In genomic region chr9:117872387-117873081, GRCm38 (mm10) we compare ENCODE assay signal across 8 mouse cellular contexts.
DNase-seq lines count a peak whose midpoint lies in the region; ATAC-seq and TF ChIP-seq lines count a peak whose summit lies in the region.

No protein-coding gene starts in this region.

- TF ChIP-seq POLR2A in thymus, adult 2 months (IDR thresholded peaks at IDR 0.05; ENCODE audit: control insufficient read depth, extremely low read depth, insufficient read depth, low read length, poor library complexity) = no peak

- under 1% methylated on average over 54 of the region's 70 CpGs for WGBS in intestine, postnatal 0 days
- WGBS in lung, embryonic 16.5 days = under 1% methylated on average over 67 of the region's 70 CpGs
- 3% methylated on average over 69 of the region's 70 CpGs for WGBS in thymus, adult 2 months

- no peaks in the 10 kb centered on the region for H3K36me3 ChIP-seq in intestine, postnatal 0 days (ENCODE audit: control insufficient read depth, insufficient read depth)
- no peaks in the 10 kb centered on the region for H3K36me3 ChIP-seq in lung, embryonic 16.5 days (ENCODE audit: control insufficient read depth, insufficient read depth, low read length)
- H3K36me3 ChIP-seq in thymus, adult 2 months (ENCODE audit: control insufficient read depth, insufficient read depth, low read length) = no peaks in the 10 kb centered on the region

- H3K4me2 ChIP-seq in intestine, postnatal 0 days (replicated peaks; ENCODE audit: low read depth) = peak overlapping the region; percentile 74
- H3K4me2 ChIP-seq in lung, embryonic 16.5 days (ENCODE audit: low read depth, low read length) = peak overlapping the region; percentile 98

- no peak overlapping the region for H3K27ac ChIP-seq in intestine, postnatal 0 days (ENCODE audit: low read depth, low read length)
- 0 out of 2 replicates have a peak overlapping the region, but pooled peaks have one; percentile 17 for H3K27ac ChIP-seq in lung, embryonic 16.5 days (ENCODE audit: low read length)
- no peak overlapping the region for H3K27ac ChIP-seq in thymus, adult 2 months (ENCODE audit: control insufficient read depth, insufficient read depth, low read length)

- DNase-seq in layer of hippocampus, adult 18-20 months (ENCODE audit: low spot score in 2 of 2) = peak; percentile 5 to 17
- no peak for DNase-seq in layer of hippocampus, adult 9-10 months (ENCODE audit: low spot score)
- peak; percentile 73 to 77 for DNase-seq in cerebellum, postnatal 10 days
- peak; percentile 19 to 47 for DNase-seq in frontal cortex, postnatal 10 days (ENCODE audit: low spot score in 2 of 2)
- peak; percentile 14 for DNase-seq in retina, postnatal 7 days (ENCODE audit: low read depth, low spot score)
- no peak for DNase-seq in thymus, adult 2 months

- peak; percentile 35; the same call in 1 of the 2 replicates for TF ChIP-seq CTCF in intestine, postnatal 0 days (IDR thresholded peaks at IDR 0.05; ENCODE audit: low read depth)
- no peak for TF ChIP-seq CTCF in thymus, adult 2 months (IDR thresholded peaks at IDR 0.05; ENCODE audit: borderline replicate concordance, control insufficient read depth, extremely low read depth, insufficient read depth, low read length, poor library complexity)

- no peak overlapping the region for H3K9ac ChIP-seq in intestine, postnatal 0 days (ENCODE audit: low read depth, low read length)
- H3K9ac ChIP-seq in lung, embryonic 16.5 days (ENCODE audit: low read length) = peak overlapping the region; percentile 63

- H3K4me1 ChIP-seq in intestine, postnatal 0 days (replicated peaks; ENCODE audit: control insufficient read depth, insufficient read depth, low read length) = no peaks in the 10 kb centered on the region
- H3K4me1 ChIP-seq in lung, embryonic 16.5 days (replicated peaks; ENCODE audit: control insufficient read depth, insufficient read depth, low read length) = peaks cover 5% of the 10 kb centered on the region
- H3K4me1 ChIP-seq in thymus, adult 2 months (replicated peaks; ENCODE audit: control insufficient read depth, insufficient read depth, low read length) = no peaks in the 10 kb centered on the region

- H3K27me3 ChIP-seq in intestine, postnatal 0 days (replicated peaks; ENCODE audit: control insufficient read depth, insufficient read depth, low read length) = peaks cover 27% of the 10 kb centered on the region
- H3K27me3 ChIP-seq in lung, embryonic 16.5 days (ENCODE audit: control insufficient read depth, insufficient read depth, low read depth, low read length) = peaks cover 14% of the 10 kb centered on the region
- peaks cover 6% of the 10 kb centered on the region for H3K27me3 ChIP-seq in thymus, adult 2 months (ENCODE audit: control insufficient read depth, insufficient read depth, low read length)

- ATAC-seq in intestine, postnatal 0 days = no peak
- peak; percentile 80 for ATAC-seq in lung, embryonic 16.5 days (ENCODE audit: low read depth)

- H3K9me3 ChIP-seq in intestine, postnatal 0 days (ENCODE audit: control insufficient read depth) = no peaks in the 10 kb centered on the region
- no peaks in the 10 kb centered on the region for H3K9me3 ChIP-seq in lung, embryonic 16.5 days (ENCODE audit: control insufficient read depth, low read length)

- peak overlapping the region; percentile 44 for H3K4me3 ChIP-seq in intestine, postnatal 0 days (ENCODE audit: low read depth, low read length)
- peak overlapping the region; percentile 64 for H3K4me3 ChIP-seq in lung, embryonic 16.5 days (ENCODE audit: low read length)
- H3K4me3 ChIP-seq in thymus, adult 2 months (ENCODE audit: control insufficient read depth, insufficient read depth, low read length) = no peak overlapping the region

Comparison
In these comparisons a context has a peak if more than half of its experiments do, and no peak if none do; other contexts are left out.
1. DNase-seq: peak in layer of hippocampus, adult 18-20 months (2 of 2), cerebellum, postnatal 10 days (2 of 2), frontal cortex, postnatal 10 days (2 of 2) and retina, postnatal 7 days (single experiment); none in layer of hippocampus, adult 9-10 months (single experiment) and thymus, adult 2 months (single experiment).